Mouse (Mus musculus) spleen, adult 12 weeks (tissue): ENCODE data around the gene Tgfbr3.

Experiments used
- DNase-seq: peaks from one replicate; pipeline ENCODE4 v3.0.0; 2022; ENCODE audit warnings: low spot score

Gene Tgfbr3

GRCm38 (mm10) chr5:107289234-107289764 lies at the start of gene Tgfbr3:
Tgfbr3 (minus strand) TSS chr5:107289629.
- DNase-seq = peak; percentile 41

GRCm38 (mm10) chr5:107330916-107331421 lies 41.5 kb upstream of the Tgfbr3 start, which contains the start of gene Brdt:
Brdt (plus strand) TSS chr5:107331159.
- no peak for DNase-seq

DNA sequence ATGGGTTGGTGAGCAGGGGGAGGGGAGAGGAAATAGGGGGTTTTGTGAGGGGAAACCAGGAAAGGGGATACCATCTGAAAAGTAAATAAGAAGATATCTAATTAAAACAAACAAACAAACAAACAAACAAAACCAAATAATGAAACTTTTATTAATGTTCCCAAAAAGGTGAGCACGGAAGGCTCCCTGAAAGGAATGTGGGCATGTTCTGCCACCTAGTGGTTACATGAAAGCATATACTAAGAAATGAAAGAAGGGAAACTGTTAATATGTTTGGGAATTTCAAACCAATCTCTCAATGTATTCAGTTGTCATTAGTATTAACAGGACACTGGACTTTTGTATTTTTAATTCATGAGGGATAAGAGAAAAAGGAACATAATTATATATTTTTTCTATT lies 31.3 kb upstream of the Tgfbr3 start:
- no peak for DNase-seq

GRCm38 (mm10) chr5:107317141-107317540 lies 27.7 kb upstream of the Tgfbr3 start:
- DNase-seq = no peak

DNA sequence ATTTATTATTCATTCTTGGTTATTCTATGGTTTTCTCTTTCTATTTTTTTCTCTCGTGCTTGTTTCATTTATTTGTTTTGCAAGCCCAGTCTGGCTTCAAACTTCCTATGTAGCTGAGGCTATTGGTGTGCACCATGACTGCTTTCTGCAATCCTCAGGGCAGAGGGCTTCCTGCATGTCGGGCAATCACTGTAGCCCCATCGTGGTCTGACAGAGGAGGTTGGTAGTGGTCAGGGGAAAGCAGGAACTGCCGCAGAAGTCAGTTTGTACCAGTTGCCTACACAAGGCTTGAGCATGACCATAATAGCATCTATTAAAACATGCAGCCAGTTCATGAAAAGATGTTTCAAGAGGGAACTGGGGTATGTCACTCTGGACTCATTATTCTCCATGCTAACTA lies 18.0 kb upstream of the Tgfbr3 start:
- DNase-seq = no peak

DNA sequence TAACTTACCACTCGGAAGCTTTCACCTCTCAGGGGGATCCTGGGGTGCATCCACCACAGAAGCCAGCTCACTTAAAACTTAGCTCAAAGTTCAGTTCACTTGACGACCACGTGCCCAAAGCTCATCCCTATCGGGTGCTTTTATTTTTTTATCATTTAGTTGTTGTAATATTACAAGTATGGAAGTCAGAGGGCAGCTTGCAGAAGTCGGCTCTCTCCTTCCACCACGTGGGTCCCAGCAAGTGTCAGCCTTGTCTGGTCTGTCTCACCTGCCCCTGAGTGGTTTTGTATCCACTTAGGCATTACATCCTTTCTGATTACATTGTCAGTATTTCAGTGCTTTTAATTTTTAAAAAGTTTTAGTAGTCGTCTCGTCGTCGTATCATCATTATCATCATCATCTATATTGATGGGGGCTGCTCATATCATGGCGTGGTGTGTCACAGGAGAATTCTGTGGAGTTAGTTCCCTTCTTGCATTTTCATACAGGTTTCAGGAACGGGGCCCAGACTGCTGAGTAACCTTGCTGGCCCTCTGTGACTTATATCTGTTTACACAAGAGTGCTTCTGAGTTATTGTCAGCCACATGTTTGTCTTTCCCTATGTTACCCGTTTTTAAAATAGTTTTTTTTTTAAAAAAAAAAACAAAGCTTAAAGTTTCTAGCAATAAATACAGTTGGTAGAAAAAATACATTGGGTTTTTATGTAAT lies 14.8 kb upstream of the Tgfbr3 start:
- no peak for DNase-seq

DNA sequence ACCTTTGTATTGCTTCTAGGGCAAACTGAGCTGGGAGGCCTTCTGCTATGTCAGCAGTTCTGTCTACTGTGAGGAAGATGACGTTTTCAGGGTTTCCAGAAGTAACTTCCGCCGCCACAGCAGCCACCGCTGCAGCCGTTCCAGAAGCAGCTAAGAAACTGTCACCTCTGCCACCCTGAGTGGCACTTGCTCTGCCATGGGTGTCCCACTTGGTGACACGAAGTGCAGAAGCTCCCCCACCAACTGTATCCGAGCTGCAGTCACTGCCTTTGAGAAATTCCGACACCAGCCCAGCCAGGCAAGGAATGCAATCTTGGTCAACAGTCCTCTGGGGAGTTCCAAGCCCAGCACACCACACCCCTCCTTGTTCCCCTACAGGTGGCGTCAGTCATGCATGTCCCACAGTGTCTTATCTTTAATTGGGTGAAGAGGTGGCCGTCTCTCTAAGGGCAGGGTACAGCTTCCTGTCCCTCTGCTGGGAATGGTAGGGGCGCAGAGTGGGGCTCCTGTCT lies 14.0 kb upstream of the Tgfbr3 start:
- DNase-seq = no peak

DNA sequence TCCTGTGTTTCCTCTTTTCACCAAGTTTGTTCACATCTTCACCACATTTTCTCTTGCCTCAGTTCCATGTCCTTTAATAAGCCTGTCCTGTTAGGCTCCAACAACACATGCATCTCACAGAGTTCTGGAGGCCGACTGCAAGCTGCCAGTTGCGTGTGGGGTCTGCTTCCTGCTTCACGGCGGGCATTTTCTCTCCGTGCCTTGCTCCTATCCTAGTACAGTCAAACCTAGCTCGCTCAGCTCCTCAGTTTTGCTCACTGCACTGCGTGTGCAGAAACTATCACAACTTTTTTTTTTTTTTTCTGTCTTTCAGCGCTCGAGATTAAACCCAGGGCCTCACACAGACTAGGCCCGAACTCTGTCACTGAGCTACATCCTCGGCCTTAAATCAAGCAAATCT lies 9.4 kb upstream of the Tgfbr3 start:
- DNase-seq = no peak

DNA sequence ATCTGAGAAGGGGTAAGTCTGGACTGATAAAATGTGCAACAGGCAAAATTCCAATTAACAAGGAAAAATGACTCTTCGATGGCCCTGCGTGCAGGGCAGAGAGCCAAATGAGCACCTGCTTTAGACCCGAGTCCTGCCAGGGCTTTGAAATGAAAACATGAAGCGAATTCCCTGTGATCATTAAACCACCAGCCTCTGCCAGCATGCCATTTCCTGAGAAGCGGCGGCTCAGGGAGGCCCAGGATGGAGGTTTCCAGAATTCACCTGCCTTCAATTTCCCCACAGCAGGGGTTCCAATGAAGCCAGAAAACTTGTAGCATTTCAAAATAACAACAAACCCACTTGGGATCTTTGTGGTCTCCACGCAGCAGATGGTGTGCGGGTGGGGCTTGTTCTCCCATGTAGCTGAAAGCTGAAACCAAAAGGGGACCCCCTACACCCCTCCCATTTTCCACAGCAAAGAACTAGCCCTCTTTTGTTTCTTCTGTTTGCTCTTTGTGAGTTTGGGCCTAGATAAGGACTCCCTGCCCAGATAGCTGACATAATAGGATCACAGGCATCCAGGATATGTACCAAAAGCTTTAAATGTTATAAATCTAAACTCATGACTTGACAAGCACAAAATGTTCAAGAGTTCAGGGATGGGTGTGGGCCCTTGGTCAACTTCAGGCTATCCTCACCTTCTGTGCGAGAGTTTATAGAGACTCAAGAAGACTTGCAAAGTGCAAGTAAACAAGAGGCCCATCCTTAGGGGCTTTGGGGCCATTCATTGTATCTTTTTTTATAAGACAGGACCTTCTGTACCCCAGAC lies 7.3 kb upstream of the Tgfbr3 start:
- no peak for DNase-seq

GRCm38 (mm10) chr5:107295817-107296511 lies 6.5 kb upstream of the Tgfbr3 start:
- no peak for DNase-seq

GRCm38 (mm10) chr5:107295061-107295816 lies 5.8 kb upstream of the Tgfbr3 start:
- DNase-seq = no peak

DNA sequence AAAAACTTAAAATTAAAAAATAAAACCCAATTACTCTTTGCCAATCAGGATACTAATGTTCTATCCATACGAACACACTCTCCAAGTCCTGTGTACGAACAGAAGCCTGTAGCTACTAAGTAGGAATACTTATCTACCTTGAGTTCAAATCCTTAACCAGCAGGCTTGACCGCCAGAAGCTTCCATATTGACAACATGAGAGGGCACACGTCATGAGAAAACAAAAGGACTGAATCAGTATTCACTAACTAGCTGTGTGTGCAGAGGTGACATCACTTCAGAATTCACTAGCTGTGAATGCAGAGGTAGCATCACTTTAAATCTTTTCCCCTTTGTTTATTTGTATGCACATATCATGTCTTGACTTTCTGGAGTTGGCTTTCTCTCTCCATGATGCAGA lies 4.6 kb upstream of the Tgfbr3 start:
- no peak for DNase-seq

GRCm38 (mm10) chr5:107289986-107290385 lies 557 bp upstream of the Tgfbr3 start:
- DNase-seq = no peak

GRCm38 (mm10) chr5:107288427-107289233 lies 799 bp downstream of the Tgfbr3 start:
- peak; percentile 14 for DNase-seq

GRCm38 (mm10) chr5:107287908-107288267 lies 1.5 kb downstream of the Tgfbr3 start:
- DNase-seq = no peak

GRCm38 (mm10) chr5:107287254-107287907 lies 2.0 kb downstream of the Tgfbr3 start:
- DNase-seq = peak; percentile 48

DNA sequence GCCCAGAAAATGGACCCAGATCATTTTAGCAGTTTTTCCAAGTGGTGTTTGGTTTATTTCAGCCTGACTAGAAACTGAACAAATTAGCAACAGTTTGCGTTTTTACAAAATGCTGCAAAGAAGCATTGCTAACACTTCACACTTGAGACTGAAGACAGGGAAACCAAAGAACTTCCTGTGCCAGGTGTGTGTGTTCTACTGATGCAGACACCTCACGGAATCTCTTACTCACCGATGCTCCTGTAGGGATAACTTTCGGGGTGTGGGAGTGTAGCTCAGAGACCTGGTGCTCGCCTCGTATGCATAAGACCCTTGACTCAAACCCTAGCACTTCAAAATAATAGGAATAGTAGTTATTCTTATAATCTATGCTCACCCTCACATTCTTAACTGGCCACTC lies 3.9 kb downstream of the Tgfbr3 start:
- DNase-seq = no peak

GRCm38 (mm10) chr5:107283935-107284524 lies 5.4 kb downstream of the Tgfbr3 start:
- no peak for DNase-seq

- DNase-seq = no peak
Observed at GRCm38 (mm10) chr5:107282561-107283307, 6.7 kb downstream of the Tgfbr3 start.
